Mouse (Mus musculus): ENCODE measurements at regions not wholly inside any gene's neighbourhood (a gene's known extent, or its start where the extent isn't known, plus 50 kb on each side); places are given as distances from the start of the nearest gene placed in this dataset.
A peak's percentile ranks its signal among the peaks of the same experiment; 100 is the strongest.

GRCm38 (mm10) chr1:89288921-89289320 is 165.7 kb upstream of the Agap1 start:
- DNase-seq (ENCODE audit: low read depth) = no peak

- no peak for DNase-seq (ENCODE audit: low read depth)
These were observed 157.9 kb upstream of the Agap1 start for GRCm38 (mm10) chr1:89296691-89297090.

GRCm38 (mm10) chr1:89297766-89298165 is 156.8 kb upstream of the Agap1 start:
- no peak for DNase-seq (ENCODE audit: low read depth)

- no peak for DNase-seq (ENCODE audit: low read depth)
These were observed 153.5 kb upstream of the Agap1 start for GRCm38 (mm10) chr1:89301151-89301550.

- DNase-seq (ENCODE audit: low read depth) = peak; percentile 5
These were observed 152.1 kb upstream of the Agap1 start for GRCm38 (mm10) chr1:89302368-89302951.

- peak; percentile 8 for DNase-seq (ENCODE audit: low read depth)
These were observed 149.4 kb upstream of the Agap1 start for GRCm38 (mm10) chr1:89305171-89305570.

GRCm38 (mm10) chr1:89308788-89309187 is 145.8 kb upstream of the Agap1 start:
- DNase-seq (ENCODE audit: low read depth) = no peak

GRCm38 (mm10) chr1:89313064-89313463 is 141.5 kb upstream of the Agap1 start:
- no peak for DNase-seq (ENCODE audit: low read depth)

GRCm38 (mm10) chr1:89317897-89318296 is 136.7 kb upstream of the Agap1 start:
- DNase-seq (ENCODE audit: low read depth) = no peak

- DNase-seq (ENCODE audit: low read depth) = no peak
These were observed 135.9 kb upstream of the Agap1 start for GRCm38 (mm10) chr1:89318663-89319062.

GRCm38 (mm10) chr1:89322621-89323020 is 132.0 kb upstream of the Agap1 start:
- no peak for DNase-seq (ENCODE audit: low read depth)

GRCm38 (mm10) chr1:89323091-89323490 is 131.5 kb upstream of the Agap1 start:
- DNase-seq (ENCODE audit: low read depth) = peak; percentile 16

- no peak for DNase-seq (ENCODE audit: low read depth)
These were observed 123.3 kb upstream of the Agap1 start for GRCm38 (mm10) chr1:89331352-89331751.

- DNase-seq (ENCODE audit: low read depth) = no peak
These were observed 121.9 kb upstream of the Agap1 start for GRCm38 (mm10) chr1:89332676-89333075.

GRCm38 (mm10) chr1:89337861-89338260 is 116.7 kb upstream of the Agap1 start:
- no peak for DNase-seq (ENCODE audit: low read depth)

- no peak for DNase-seq (ENCODE audit: low read depth)
These were observed 111.8 kb upstream of the Agap1 start for GRCm38 (mm10) chr1:89342794-89343193.

GRCm38 (mm10) chr1:89344546-89344945 is 110.1 kb upstream of the Agap1 start:
- no peak for DNase-seq (ENCODE audit: low read depth)

GRCm38 (mm10) chr1:89347341-89347740 is 107.3 kb upstream of the Agap1 start:
- DNase-seq (ENCODE audit: low read depth) = no peak

GRCm38 (mm10) chr1:89352936-89353335 is 101.7 kb upstream of the Agap1 start:
- DNase-seq (ENCODE audit: low read depth) = no peak

GRCm38 (mm10) chr1:89359257-89359656 is 95.3 kb upstream of the Agap1 start:
- DNase-seq (ENCODE audit: low read depth) = no peak

- DNase-seq (ENCODE audit: low read depth) = no peak
These were observed 89.9 kb upstream of the Agap1 start for GRCm38 (mm10) chr1:89364547-89365305.

GRCm38 (mm10) chr1:89366891-89367290 is 87.7 kb upstream of the Agap1 start:
- no peak for DNase-seq (ENCODE audit: low read depth)

GRCm38 (mm10) chr1:89373806-89374205 is 80.8 kb upstream of the Agap1 start:
- DNase-seq (ENCODE audit: low read depth) = no peak

GRCm38 (mm10) chr1:89374271-89374670 is 80.3 kb upstream of the Agap1 start:
- no peak for DNase-seq (ENCODE audit: low read depth)

Data from fibroblast of lung, adult 2 months (primary cell).